Mouse (Mus musculus) adrenal gland, adult (tissue): ENCODE results near the gene B3galnt1.
A peak's percentile ranks its signal among the peaks of the same experiment; 100 is the strongest.
"Not testable (repeated sequence)": the region's sequence is repeated elsewhere in the genome, so short reads cannot be mapped to it uniquely, and the experiment has no call there.

Experiments
- DNase-seq, 2 experiments: peaks; one replicate each; pipeline ENCODE4 v3.0.0; 2022 to 2023; ENCODE audit warnings: low spot score in 1 of 2; ENCODE audit not compliant: inconsistent age in 2 of 2

Gene B3galnt1

GRCm38 (mm10) chr3:69565586-69565985, 33.2 kb downstream of the B3galnt1 start:
- DNase-seq: not testable (repeated sequence)

GRCm38 (mm10) chr3:69563406-69563805, 35.4 kb downstream of the B3galnt1 start:
- no peak for DNase-seq

GRCm38 (mm10) chr3:69561686-69562085, 37.1 kb downstream of the B3galnt1 start:
- peak in 1 of 2 experiments; percentile 54 for DNase-seq

- DNase-seq: peak; percentile 42 to 68
Measured at GRCm38 (mm10) chr3:69559975-69560330, 38.8 kb downstream of the B3galnt1 start.

GRCm38 (mm10) chr3:69559316-69559974, 39.3 kb downstream of the B3galnt1 start:
- DNase-seq: peak; percentile 48 to 77

- DNase-seq: no peak
Measured at GRCm38 (mm10) chr3:69556092-69556778, 42.5 kb downstream of the B3galnt1 start.

- DNase-seq: peak in 1 of 2 experiments; percentile 60
Measured at GRCm38 (mm10) chr3:69555511-69555910, 43.2 kb downstream of the B3galnt1 start.

- DNase-seq: no peak
Measured at GRCm38 (mm10) chr3:69549602-69550001, 49.2 kb downstream of the B3galnt1 start.

- DNase-seq: peak in 1 of 2 experiments; percentile 42
Measured at GRCm38 (mm10) chr3:69548704-69549455, 49.9 kb downstream of the B3galnt1 start.

- DNase-seq: no peak
Measured at GRCm38 (mm10) chr3:69545017-69545416, 53.7 kb downstream of the B3galnt1 start.

- no peak for DNase-seq
Measured at GRCm38 (mm10) chr3:69543730-69544129, 55.0 kb downstream of the B3galnt1 start.

- DNase-seq: peak; percentile 55 to 58
Measured at GRCm38 (mm10) chr3:69542962-69543361, 55.8 kb downstream of the B3galnt1 start.

GRCm38 (mm10) chr3:69535941-69536647, 62.7 kb downstream of the B3galnt1 start:
- DNase-seq: no peak

- DNase-seq: no peak
Measured at GRCm38 (mm10) chr3:69535486-69535885, 63.3 kb downstream of the B3galnt1 start.

- no peak for DNase-seq
Measured at GRCm38 (mm10) chr3:69532687-69533086, 66.1 kb downstream of the B3galnt1 start.

- DNase-seq: no peak
Measured at GRCm38 (mm10) chr3:69531511-69531910, 67.2 kb downstream of the B3galnt1 start.

- DNase-seq: no peak
Measured at GRCm38 (mm10) chr3:69529576-69529975, 69.2 kb downstream of the B3galnt1 start.

- DNase-seq: no peak
Measured at GRCm38 (mm10) chr3:69527384-69527783, 71.4 kb downstream of the B3galnt1 start.

- DNase-seq: no peak
Measured at GRCm38 (mm10) chr3:69525072-69525529, 73.7 kb downstream of the B3galnt1 start.

GRCm38 (mm10) chr3:69524356-69525071, 74.2 kb downstream of the B3galnt1 start:
- peak; percentile 31 to 61 for DNase-seq
